Mouse (Mus musculus) neural tube, embryonic 15.5 days (tissue): ENCODE data around the gene Nbl1. TPM values are rescaled to one million over a fixed set of nuclear protein-coding genes. Genes with fewer than 3 reads are reported as not detected.

Source experiments
- ATAC-seq: fragments of 200-750 bp; cut with Nextera tagmentation; 2 replicates; pipeline ENCODE4 v1.8.0; 2017; ENCODE audit warnings: mild to moderate bottlenecking, moderate TSS enrichment, moderate library complexity; ENCODE audit not compliant: low FRiP score
- H3K27ac ChIP-seq: fragments of 300-500 bp; sonication (generic); replicated peaks from 2 replicates; pipeline ENCODE4 v1.5.1; 2015; ENCODE audit warnings: mild to moderate bottlenecking, inconsistent platforms
- H3K27me3 ChIP-seq: fragments of 300-500 bp; sonication (generic); replicated peaks from 2 replicates; pipeline ENCODE4 v1.6.1; 2015; ENCODE audit warnings: inconsistent platforms
- H3K36me3 ChIP-seq: fragments of 300-500 bp; sonication (generic); 2 replicates; pipeline ENCODE4 v1.6.1; 2015; ENCODE audit warnings: inconsistent platforms
- H3K4me1 ChIP-seq: fragments of 300-500 bp; sonication (generic); 2 replicates; pipeline ENCODE4 v1.6.1; 2015; ENCODE audit warnings: inconsistent platforms
- H3K4me2 ChIP-seq: fragments of 300-500 bp; sonication (generic); 2 replicates; pipeline ENCODE4 v1.6.1; 2015; ENCODE audit warnings: inconsistent platforms, mild to moderate bottlenecking, moderate library complexity
- H3K4me3 ChIP-seq: fragments of 300-500 bp; sonication (generic); replicated peaks from 2 replicates; pipeline ENCODE4 v1.5.1; 2015; ENCODE audit warnings: mild to moderate bottlenecking, inconsistent platforms
- H3K9ac ChIP-seq: fragments of 300-500 bp; sonication (generic); replicated peaks from 2 replicates; pipeline ENCODE4 v1.6.1; 2015; ENCODE audit warnings: mild to moderate bottlenecking, inconsistent platforms
- H3K9me3 ChIP-seq: fragments of 300-500 bp; sonication (generic); replicated peaks from 2 replicates; pipeline ENCODE4 v1.6.1; 2016; ENCODE audit warnings: inconsistent platforms
- WGBS: fragments of 180-500 bp; shearing (Covaris S2); methylation state at CpG from one replicate; pipeline ENCODE4 v1.1.7; 2015; ENCODE audit warnings: mixed read lengths; 5-methylcytosine and 5-hydroxymethylcytosine counted together
- polyA plus RNA-seq: library from polyadenylated mRNA; unstranded; fragments of >200 nt; fragmentation: Nextera tagmentation; extraction: Ambion mirVana; gene quantifications from 2 replicates; pipeline ENCODE4 v1.2.1, GENCODE M21; 2015

Nbl1 gene
- polyA plus RNA-seq: 47.9 and 51.2 TPM in 2 replicates

- Histone ChIP-seq H3K4me2 (peak within 1 kb of the TSS; percentile 93), H3K9ac (peak within 1 kb of the TSS; percentile 63), H3K4me1 (peaks cover 33% of the 10 kb centered on the region), H3K36me3 (no peaks in the 10 kb centered on the region), H3K4me3 (peak within 1 kb of the TSS; percentile 55), H3K27me3 (peaks cover 43% of the 10 kb centered on the region), H3K27ac (peak within 1 kb of the TSS; percentile 78), H3K9me3 (no peaks in the 10 kb centered on the region)
- ATAC-seq: no peak
- under 1% methylated on average over 65 of the region's 105 CpGs for WGBS
These were observed at the start of gene Nbl1 for GRCm38 (mm10) chr4:139092356-139093195. Nbl1 (minus strand) TSS chr4:139092993.

- no peak for ATAC-seq
These were observed 49.0 kb upstream of the Nbl1 start for GRCm38 (mm10) chr4:139141785-139142184.

GRCm38 (mm10) chr4:139140267-139140666 lies 47.5 kb upstream of the Nbl1 start:
- ATAC-seq: no peak
- H3K27ac ChIP-seq: no peak overlapping the region
- no peaks in the 10 kb centered on the region for H3K9me3 ChIP-seq
- no peaks in the 10 kb centered on the region for H3K27me3 ChIP-seq
- H3K4me1 ChIP-seq: no peaks in the 10 kb centered on the region
- 72% methylated on average over 2 of the region's 2 CpGs for WGBS
- H3K4me2 ChIP-seq: no peak overlapping the region
- H3K36me3 ChIP-seq: no peaks in the 10 kb centered on the region
- H3K4me3 ChIP-seq: no peak overlapping the region
- H3K9ac ChIP-seq: no peak overlapping the region

More at GRCm38 (mm10) chr4:139141785-139142184, 49.0 kb upstream of the Nbl1 start:
- Histone ChIP-seq H3K36me3 (no peaks in the 10 kb centered on the region), H3K4me3 (no peak overlapping the region), H3K4me2 (no peak overlapping the region), H3K9ac (no peak overlapping the region), H3K4me1 (no peaks in the 10 kb centered on the region), H3K27ac (no peak overlapping the region), H3K9me3 (no peaks in the 10 kb centered on the region), H3K27me3 (no peaks in the 10 kb centered on the region)
- WGBS: 79% methylated on average over 6 of the region's 6 CpGs

- H3K36me3 ChIP-seq: no peaks in the 10 kb centered on the region
- H3K4me3 ChIP-seq: no peak overlapping the region
- H3K4me2 ChIP-seq: no peak overlapping the region
- ATAC-seq: no peak
- no peaks in the 10 kb centered on the region for H3K9me3 ChIP-seq
- H3K27me3 ChIP-seq: no peaks in the 10 kb centered on the region
- no peak overlapping the region for H3K9ac ChIP-seq
- no peak overlapping the region for H3K27ac ChIP-seq
- H3K4me1 ChIP-seq: peaks cover 10% of the 10 kb centered on the region
- 79% methylated on average over 2 of the region's 2 CpGs for WGBS
These were observed 43.2 kb upstream of the Nbl1 start for GRCm38 (mm10) chr4:139136011-139136410.

- Histone ChIP-seq H3K9me3 (no peaks in the 10 kb centered on the region), H3K27me3 (no peaks in the 10 kb centered on the region), H3K4me1 (peaks cover 29% of the 10 kb centered on the region), H3K27ac (no peak overlapping the region), H3K9ac (no peak overlapping the region), H3K36me3 (no peaks in the 10 kb centered on the region), H3K4me3 (no peak overlapping the region), H3K4me2 (no peak overlapping the region)
- 84% methylated on average over 5 of the region's 5 CpGs for WGBS
- no peak for ATAC-seq
These were observed 40.3 kb upstream of the Nbl1 start for GRCm38 (mm10) chr4:139133109-139133508.

- Histone ChIP-seq H3K4me2 (peak overlapping the region; percentile 90), H3K4me1 (peaks cover 30% of the 10 kb centered on the region), H3K36me3 (no peaks in the 10 kb centered on the region), H3K27me3 (no peaks in the 10 kb centered on the region), H3K4me3 (peak overlapping the region; percentile 97), H3K9me3 (no peaks in the 10 kb centered on the region), H3K9ac (no peak overlapping the region), H3K27ac (no peak overlapping the region)
- no peak for ATAC-seq
- WGBS: 82% methylated on average over 14 of the region's 14 CpGs
These were observed 39.3 kb upstream of the Nbl1 start for GRCm38 (mm10) chr4:139131858-139132672.

- peaks cover 30% of the 10 kb centered on the region for H3K4me1 ChIP-seq
- H3K36me3 ChIP-seq: no peaks in the 10 kb centered on the region
- H3K9me3 ChIP-seq: no peaks in the 10 kb centered on the region
- ATAC-seq: peak; percentile 97
- WGBS: under 1% methylated on average over 61 of the region's 63 CpGs
- H3K27ac ChIP-seq: peak within 1 kb of the TSS; percentile 93
- no peaks in the 10 kb centered on the region for H3K27me3 ChIP-seq
- H3K9ac ChIP-seq: peak within 1 kb of the TSS; percentile 90
- peak within 1 kb of the TSS; percentile 97 for H3K4me3 ChIP-seq
- H3K4me2 ChIP-seq: peak within 1 kb of the TSS; percentile 90
These were observed 38.1 kb upstream of the Nbl1 start, which contains the start of gene Minos1 for GRCm38 (mm10) chr4:139130701-139131549. Minos1 (minus strand) TSS chr4:139131113.

- H3K27me3 ChIP-seq: no peaks in the 10 kb centered on the region
- peak overlapping the region; percentile 97 for H3K4me3 ChIP-seq
- WGBS: 2% methylated on average over 57 of the region's 57 CpGs
- peak overlapping the region; percentile 90 for H3K4me2 ChIP-seq
- no peaks in the 10 kb centered on the region for H3K9me3 ChIP-seq
- ATAC-seq: peak; percentile 58
- peak overlapping the region; percentile 90 for H3K9ac ChIP-seq
- H3K36me3 ChIP-seq: no peaks in the 10 kb centered on the region
- peaks cover 30% of the 10 kb centered on the region for H3K4me1 ChIP-seq
- H3K27ac ChIP-seq: peak overlapping the region; percentile 93
These were observed 37.3 kb upstream of the Nbl1 start for GRCm38 (mm10) chr4:139129806-139130700.

GRCm38 (mm10) chr4:139126475-139126874 lies 33.7 kb upstream of the Nbl1 start:
- Histone ChIP-seq H3K4me3 (no peak overlapping the region), H3K36me3 (no peaks in the 10 kb centered on the region), H3K4me1 (peaks cover 22% of the 10 kb centered on the region), H3K27ac (no peak overlapping the region), H3K4me2 (no peak overlapping the region), H3K9me3 (no peaks in the 10 kb centered on the region), H3K9ac (no peak overlapping the region), H3K27me3 (no peaks in the 10 kb centered on the region)
- ATAC-seq: no peak
- 93% methylated on average over 3 of the region's 3 CpGs for WGBS

GRCm38 (mm10) chr4:139124940-139125339 lies 32.1 kb upstream of the Nbl1 start:
- Histone ChIP-seq H3K4me1 (peaks cover 22% of the 10 kb centered on the region), H3K36me3 (no peaks in the 10 kb centered on the region), H3K4me2 (no peak overlapping the region), H3K27me3 (no peaks in the 10 kb centered on the region), H3K9ac (no peak overlapping the region), H3K27ac (no peak overlapping the region), H3K4me3 (no peak overlapping the region), H3K9me3 (no peaks in the 10 kb centered on the region)
- ATAC-seq: no peak
- 85% methylated on average over 6 of the region's 6 CpGs for whole genome bisulfite sequencing
